ENCODE assay signal across 8 mouse cellular contexts in genomic region chr3:152395350-152396277, GRCm38 (mm10). TPM values are rescaled to one million over a fixed set of nuclear protein-coding genes. Genes with fewer than 3 reads are reported as not detected.
DNase-seq lines count a peak whose midpoint lies in the region; ATAC-seq lines count a peak whose summit lies in the region.

Gene Zzz3, plus strand, starts transcription at chr3:152395473.

- under 1% methylated on average over 70 of the region's 108 CpGs for WGBS in hindbrain, embryonic 15.5 days

- peak within 1 kb of the TSS; percentile 82 for H3K9ac ChIP-seq in hindbrain, embryonic 15.5 days

- peak within 1 kb of the TSS; percentile 100 for H3K27ac ChIP-seq in hindbrain, embryonic 15.5 days (replicated peaks)

- no peaks in the 10 kb centered on the region for H3K9me3 ChIP-seq in hindbrain, embryonic 15.5 days

- peak within 1 kb of the TSS; percentile 71 for H3K4me2 ChIP-seq in hindbrain, embryonic 15.5 days

- H3K27me3 ChIP-seq in hindbrain, embryonic 15.5 days, result no peaks in the 10 kb centered on the region

- DNase-seq in R1 (ENCODE audit: low read depth, low spot score), result peak; percentile 86
- peak; percentile 95 to 96 for DNase-seq in cerebellum, postnatal 25 days
- DNase-seq in frontal cortex, postnatal 36 days (ENCODE audit: low spot score in 2 of 2), result peak; percentile 85 to 87
- peak; percentile 76 for DNase-seq in left cerebral cortex, adult 11 months (ENCODE audit: low spot score)
- DNase-seq in lung, postnatal 4 days, result peak; percentile 94 to 96
- DNase-seq in retina, postnatal 7 days (ENCODE audit: low read depth, low spot score), result peak; percentile 87
- peak; percentile 84 for DNase-seq in urinary bladder, adult 2 months (ENCODE audit: low spot score)

- peaks cover 30% of the 10 kb centered on the region for H3K4me1 ChIP-seq in hindbrain, embryonic 15.5 days (replicated peaks)

- peak within 1 kb of the TSS; percentile 76 for H3K4me3 ChIP-seq in hindbrain, embryonic 15.5 days

- peaks cover 15% of the 10 kb centered on the region for H3K36me3 ChIP-seq in hindbrain, embryonic 15.5 days

- ATAC-seq in hindbrain, embryonic 15.5 days (ENCODE audit: low FRiP score, low read depth), result peak; percentile 95

RNA-seq across cellular contexts. Expression of gene Zzz3, which starts in this region (rescaled TPM):
- polyA plus RNA-seq in hindbrain, embryonic 15.5 days (2015; fragmentation: Nextera tagmentation; extraction: Ambion mirVana), result 29.5 TPM in 2 replicates
- 25.4 and 26.2 TPM in 2 replicates for polyA plus RNA-seq in urinary bladder, adult 2 months (2012; rRNA removed)

Comparison
In these comparisons a context has a peak if more than half of its experiments do, and no peak if none do; other contexts are left out.
1. Peak in every context shown above with its lines: DNase-seq, ATAC-seq, H3K4me3 ChIP-seq and H3K27ac ChIP-seq.